Mouse (Mus musculus) liver, postnatal 0 days (tissue): Measurements from ENCODE around the gene Ehhadh. TPM values are rescaled to one million over a fixed set of nuclear protein-coding genes. Genes with fewer than 3 reads are reported as not detected.

ENCODE experiments used
- ATAC-seq: fragments of 200-750 bp; cut with Nextera tagmentation; 2 replicates; pipeline ENCODE4 v1.8.0; 2017; ENCODE audit warnings: mild to moderate bottlenecking, moderate library complexity
- DNase-seq: peaks from one replicate; pipeline ENCODE4 v3.0.0-alpha.2; 2016
- H3K27ac ChIP-seq: fragments of 300-500 bp; sonication (generic); 2 replicates; pipeline ENCODE4 v1.5.1; 2014; ENCODE audit warnings: antibody characterized with exemption, moderate library complexity, mild to moderate bottlenecking, low read depth
- H3K27me3 ChIP-seq: fragments of 300-500 bp; sonication (generic); 2 replicates; pipeline ENCODE4 v1.6.1; 2014; ENCODE audit warnings: low read length, control low read depth, mixed read lengths; ENCODE audit not compliant: insufficient read depth
- H3K36me3 ChIP-seq: fragments of 300-500 bp; sonication (generic); replicated peaks from 2 replicates; pipeline ENCODE4 v1.6.1; 2014; ENCODE audit warnings: mild to moderate bottlenecking, control low read depth, low read length, moderate library complexity, mixed read lengths; ENCODE audit not compliant: insufficient read depth
- H3K4me1 ChIP-seq: fragments of 300-500 bp; sonication (generic); 2 replicates; pipeline ENCODE4 v1.6.1; 2014; ENCODE audit warnings: antibody characterized with exemption, mild to moderate bottlenecking, control low read depth; ENCODE audit not compliant: insufficient read depth
- H3K4me2 ChIP-seq: fragments of 300-500 bp; sonication (generic); 2 replicates; pipeline ENCODE4 v1.6.1; 2014; ENCODE audit warnings: low read depth, mild to moderate bottlenecking, low read length, moderate library complexity, mixed read lengths
- H3K4me3 ChIP-seq: fragments of 300-500 bp; sonication (generic); 2 replicates; pipeline ENCODE4 v1.5.1; 2014; ENCODE audit warnings: low read depth, low read length
- H3K9ac ChIP-seq: fragments of 300-500 bp; sonication (generic); replicated peaks from 2 replicates; pipeline ENCODE4 v1.6.1; 2014; ENCODE audit warnings: mild to moderate bottlenecking, moderate library complexity
- H3K9me3 ChIP-seq: fragments of 300-500 bp; sonication (generic); 2 replicates; pipeline ENCODE4 v1.6.1; 2016; ENCODE audit warnings: mild to moderate bottlenecking, control low read depth, low read length, mixed read lengths
- CTCF ChIP-seq: sonication (generic); IDR thresholded peaks from 2 replicates; pipeline ENCODE4 v1.5.1; 2016; ENCODE audit warnings: antibody characterized with exemption, low read depth
- EP300 ChIP-seq: IDR thresholded peaks from 2 replicates; pipeline ENCODE4 v1.6.1; 2016; ENCODE audit warnings: antibody characterized with exemption, low read depth, mild to moderate bottlenecking
- WGBS: fragments of 180-500 bp; shearing (Covaris S2); extraction: QIAGEN DNeasy Blood & Tissue Kit; methylation state at CpG from one replicate; pipeline ENCODE4 v1.1.7; 2014; ENCODE audit not compliant: insufficient replicate concordance; 5-methylcytosine and 5-hydroxymethylcytosine counted together
- polyA plus RNA-seq: library from polyadenylated mRNA; unstranded; fragments of >200 nt; fragmentation: Nextera tagmentation; extraction: Ambion mirVana; gene quantifications from 2 replicates; pipeline ENCODE4 v1.2.1, GENCODE M21; 2015

Gene Ehhadh
- polyA plus RNA-seq, 1 experiment from 2014 or later: 215 TPM

DNA sequence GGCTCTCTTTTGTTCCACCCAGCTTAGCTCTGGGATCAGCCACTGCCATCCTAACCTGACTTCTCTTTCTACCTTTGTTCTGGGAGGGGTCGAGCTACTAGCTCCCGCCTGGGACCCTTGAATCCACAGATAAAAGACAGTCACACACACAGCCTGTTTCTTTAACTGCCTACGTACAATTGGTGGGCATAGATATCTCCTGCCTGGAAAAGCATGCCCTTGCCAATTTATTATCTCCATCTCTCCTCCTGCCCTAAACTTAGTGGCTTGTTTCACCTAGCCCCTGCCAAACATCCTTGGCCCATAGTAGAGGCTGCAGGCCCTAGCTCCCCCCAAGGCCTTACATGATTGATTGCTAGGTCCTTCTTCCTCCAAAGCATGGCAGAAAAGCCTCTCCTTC lies 46.1 kb downstream of the Ehhadh start:
- ATAC-seq: peak; percentile 55
- no peaks in the 10 kb centered on the region for H3K9me3 ChIP-seq

GRCm38 (mm10) chr16:21735638-21736037 lies 52.0 kb downstream of the Ehhadh start:
- TF ChIP-seq EP300 (no peak), CTCF (no peak)
- Histone ChIP-seq H3K4me3 (no peak overlapping the region), H3K4me1 (no peaks in the 10 kb centered on the region), H3K27ac (no peak overlapping the region), H3K4me2 (no peak overlapping the region), H3K36me3 (no peaks in the 10 kb centered on the region), H3K9ac (no peak overlapping the region), H3K27me3 (no peaks in the 10 kb centered on the region), H3K9me3 (no peaks in the 10 kb centered on the region)
- ATAC-seq: no peak
- DNase-seq: no peak
- WGBS: 74% methylated on average over 1 of the region's 1 CpGs

More for the DNA sequence above, 46.1 kb downstream of the Ehhadh start:
- H3K4me3 ChIP-seq: no peak overlapping the region
- H3K27ac ChIP-seq: no peak overlapping the region
- no peaks in the 10 kb centered on the region for H3K36me3 ChIP-seq
- no peak overlapping the region for H3K9ac ChIP-seq
- H3K4me2 ChIP-seq: no peak overlapping the region
- DNase-seq: no peak
- no peaks in the 10 kb centered on the region for H3K4me1 ChIP-seq
- 61% methylated on average over 3 of the region's 3 CpGs for WGBS
- TF ChIP-seq EP300 (peak; percentile 84), CTCF (no peak)
- H3K27me3 ChIP-seq: no peaks in the 10 kb centered on the region

- peak; percentile 36; the same call in 1 of the 2 replicates for ATAC-seq
- Histone ChIP-seq H3K4me2 (peak overlapping the region; percentile 49), H3K27ac (no peak overlapping the region), H3K36me3 (no peaks in the 10 kb centered on the region), H3K4me3 (peak overlapping the region; percentile 9; the same call in 1 of the 2 replicates), H3K9ac (peak overlapping the region; percentile 5; the same call in 1 of the 2 replicates), H3K4me1 (no peaks in the 10 kb centered on the region), H3K27me3 (no peaks in the 10 kb centered on the region), H3K9me3 (no peaks in the 10 kb centered on the region)
- peak; percentile 65 for DNase-seq
- 39% methylated on average over 10 of the region's 10 CpGs for WGBS
- TF ChIP-seq CTCF: peak; percentile 88
- TF ChIP-seq EP300: no peak
Measured at GRCm38 (mm10) chr16:21727897-21728364, 59.7 kb downstream of the Ehhadh start.

DNA sequence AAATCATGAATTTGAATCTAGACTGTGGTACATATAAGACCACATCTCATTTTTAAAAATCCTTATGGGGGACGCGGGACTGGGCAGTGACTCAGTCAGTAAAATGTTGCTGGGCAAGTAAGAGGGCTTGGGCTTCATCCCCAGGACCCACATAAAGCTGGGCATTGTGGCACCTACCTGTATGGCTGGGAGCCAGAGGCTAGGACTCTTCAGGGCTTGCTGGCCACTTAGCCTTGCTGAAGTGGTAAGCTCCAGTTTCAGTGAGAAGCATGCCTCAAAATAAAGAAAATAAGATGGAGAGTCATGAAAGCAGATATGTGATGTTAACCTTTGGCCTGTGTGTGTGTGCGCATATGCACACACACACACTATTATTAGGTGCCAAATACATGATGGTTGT lies 60.2 kb downstream of the Ehhadh start:
- DNase-seq: no peak
- H3K9me3 ChIP-seq: no peaks in the 10 kb centered on the region
- no peak overlapping the region for H3K4me2 ChIP-seq
- H3K4me3 ChIP-seq: no peak overlapping the region
- H3K36me3 ChIP-seq: no peaks in the 10 kb centered on the region
- no peaks in the 10 kb centered on the region for H3K27me3 ChIP-seq
- H3K9ac ChIP-seq: no peak overlapping the region
- TF ChIP-seq CTCF: no peak
- TF ChIP-seq EP300: no peak
- no peak overlapping the region for H3K27ac ChIP-seq
- WGBS: 86% methylated on average over 3 of the region's 3 CpGs
- ATAC-seq: no peak
- H3K4me1 ChIP-seq: no peaks in the 10 kb centered on the region

DNA sequence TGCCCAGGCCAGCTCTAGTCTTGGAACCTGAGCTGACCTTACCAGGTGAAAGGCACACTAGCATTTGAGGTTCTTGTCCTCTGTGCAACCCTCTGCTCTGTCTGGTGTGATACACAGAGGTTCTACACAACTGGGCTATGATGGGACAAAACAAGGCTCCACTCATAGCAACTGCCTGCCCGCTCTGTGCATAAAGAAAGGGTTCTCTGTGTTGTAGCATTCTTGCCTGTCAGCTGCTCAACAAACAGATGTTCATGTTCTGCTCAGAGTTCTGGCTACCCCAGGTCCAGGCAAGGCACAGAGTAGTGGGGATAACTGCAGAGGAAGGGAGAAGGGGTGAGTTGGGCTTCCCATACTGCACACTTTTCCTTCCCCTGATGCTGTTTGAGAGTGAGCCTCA lies 63.3 kb downstream of the Ehhadh start:
- 81% methylated on average over 1 of the region's 1 CpGs for WGBS
- H3K4me3 ChIP-seq: no peak overlapping the region
- ATAC-seq (no peak), DNase-seq (no peak)
- H3K9ac ChIP-seq: no peak overlapping the region
- no peaks in the 10 kb centered on the region for H3K36me3 ChIP-seq
- no peak overlapping the region for H3K27ac ChIP-seq
- H3K4me1 ChIP-seq: peaks cover 5% of the 10 kb centered on the region; the same call in 1 of the 2 replicates
- H3K27me3 ChIP-seq: no peaks in the 10 kb centered on the region
- H3K9me3 ChIP-seq: no peaks in the 10 kb centered on the region
- no peak overlapping the region for H3K4me2 ChIP-seq
- no peak for TF ChIP-seq CTCF
- no peak for TF ChIP-seq EP300

- TF ChIP-seq EP300: no peak
- TF ChIP-seq CTCF: no peak
- no peak overlapping the region for H3K4me2 ChIP-seq
- H3K9ac ChIP-seq: no peak overlapping the region
- H3K4me3 ChIP-seq: no peak overlapping the region
- H3K9me3 ChIP-seq: no peaks in the 10 kb centered on the region
- H3K27me3 ChIP-seq: no peaks in the 10 kb centered on the region
- H3K27ac ChIP-seq: no peak overlapping the region
- WGBS: 57% methylated on average over 7 of the region's 7 CpGs
- H3K36me3 ChIP-seq: no peaks in the 10 kb centered on the region
- DNase-seq (no peak), ATAC-seq (peak; percentile 64)
- H3K4me1 ChIP-seq: peaks cover 5% of the 10 kb centered on the region; the same call in 1 of the 2 replicates
Measured at GRCm38 (mm10) chr16:21719770-21720169, 67.8 kb downstream of the Ehhadh start.

DNA sequence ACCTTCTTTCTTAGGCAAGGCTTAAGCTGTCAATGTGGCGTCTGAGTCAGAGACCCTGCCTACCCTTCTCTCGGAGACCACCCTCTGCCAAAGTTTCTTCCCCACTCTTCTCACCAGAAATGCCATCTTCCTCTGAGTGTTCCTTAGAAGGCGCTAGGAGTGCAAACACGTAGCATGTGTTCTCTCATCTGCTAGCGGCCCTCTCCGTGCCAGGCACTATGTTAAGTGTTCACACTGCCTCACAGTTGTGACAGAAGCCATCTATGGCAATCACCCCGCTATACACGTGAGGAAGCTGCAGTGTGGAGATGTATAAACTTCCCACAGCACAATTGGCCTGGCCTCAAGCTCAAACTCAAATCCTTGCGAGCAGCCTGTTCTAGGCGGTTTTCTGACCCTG lies 73.1 kb downstream of the Ehhadh start:
- Histone ChIP-seq H3K4me2 (no peak overlapping the region), H3K4me1 (no peaks in the 10 kb centered on the region), H3K27me3 (no peaks in the 10 kb centered on the region), H3K27ac (no peak overlapping the region), H3K36me3 (no peaks in the 10 kb centered on the region), H3K4me3 (no peak overlapping the region), H3K9me3 (no peaks in the 10 kb centered on the region), H3K9ac (no peak overlapping the region)
- TF ChIP-seq CTCF (no peak), EP300 (no peak)
- DNase-seq (no peak), ATAC-seq (no peak)
- 80% methylated on average over 10 of the region's 10 CpGs for WGBS

Other genes with a start within 250 kb of the Ehhadh start
- gene 2510009E07Rik, start 93.1 kb downstream of the Ehhadh start, polyA plus RNA-seq: 3.5 and 3.7 TPM in 2 replicates
- gene Map3k13, start 6.5 kb upstream of the Ehhadh start, polyA plus RNA-seq: 0.97 and 1.2 TPM in 2 replicates
- 17.9 and 18.4 TPM in 2 replicates for gene Tmem41a, start 159.7 kb upstream of the Ehhadh start, polyA plus RNA-seq
- 0.33 and 0.48 TPM in 2 replicates for gene Liph, start 207.9 kb upstream of the Ehhadh start, polyA plus RNA-seq
- gene Senp2, start 221.7 kb upstream of the Ehhadh start, polyA plus RNA-seq: 14.1 and 15.5 TPM in 2 replicates